Mouse (Mus musculus) layer of hippocampus, postnatal 25 days (tissue): ENCODE measurements around the gene Prcp. TPM values are rescaled to one million over a fixed set of nuclear protein-coding genes. Genes with fewer than 3 reads are reported as not detected.

Source experiments
- DNase-seq, 2 experiments: peaks; one replicate each; pipeline ENCODE4 v3.0.0; 2022; ENCODE audit warnings: mixed read lengths in 2 of 2, low spot score in 1 of 2; ENCODE audit errors: extremely low spot score in 1 of 2
- total RNA-seq, 2 experiments: library from RNA; stranded (reverse); gene quantifications; 2 replicates each; pipeline ENCODE4 v1.2.3; 2021

Prcp gene
- 1 to 10 TPM; 7.3 to 9.8 TPM for total RNA-seq

- DNase-seq = peak; percentile 96 to 98
Observed at GRCm38 (mm10) chr7:92874116-92874675, at the start of gene Prcp, which contains the start of gene Ddias. Gene Prcp (plus strand): TSS chr7:92874470. Gene Ddias (minus strand): TSS chr7:92874247.

GRCm38 (mm10) chr7:92826248-92826647 lies 48.0 kb upstream of the Prcp start:
- DNase-seq = no peak

DNA sequence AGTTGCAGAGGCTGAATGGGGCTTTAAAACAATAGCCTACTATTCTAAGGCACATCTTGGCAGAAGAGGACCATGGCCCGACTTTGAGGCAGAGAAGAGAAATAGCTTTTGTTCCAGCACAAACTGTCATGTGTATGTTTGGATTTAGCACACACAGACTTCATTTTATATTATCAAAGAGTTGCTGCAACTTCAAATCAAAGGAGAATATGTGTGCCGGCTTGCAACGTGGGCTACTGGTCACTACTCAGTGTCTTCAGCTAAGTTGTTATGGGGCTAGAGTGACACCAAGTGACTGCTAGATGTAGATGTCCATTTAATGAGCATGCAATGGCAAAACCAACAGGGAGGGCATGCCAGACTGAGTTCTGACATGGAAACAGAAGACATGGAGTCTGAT lies 46.3 kb upstream of the Prcp start:
- DNase-seq = no peak

DNA sequence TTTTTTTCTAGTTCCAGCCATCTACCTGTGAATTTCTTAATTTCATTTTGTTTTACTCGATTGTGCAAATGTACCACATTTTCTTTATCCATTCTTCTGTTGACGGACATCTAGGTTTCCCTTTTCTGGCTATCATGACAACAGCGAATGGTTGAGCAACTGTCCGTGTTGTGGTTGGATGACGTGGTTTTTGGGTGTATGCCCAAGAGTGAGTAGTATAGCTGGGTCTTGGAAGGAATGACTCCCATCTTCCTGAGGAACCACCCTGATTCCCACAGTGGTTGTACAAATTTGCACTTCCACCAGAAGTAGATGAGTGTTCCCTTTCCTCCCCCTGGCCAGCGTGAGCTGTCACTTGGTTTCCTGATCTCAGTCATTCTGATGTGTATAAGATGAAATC lies 41.9 kb upstream of the Prcp start:
- no peak for DNase-seq

DNA sequence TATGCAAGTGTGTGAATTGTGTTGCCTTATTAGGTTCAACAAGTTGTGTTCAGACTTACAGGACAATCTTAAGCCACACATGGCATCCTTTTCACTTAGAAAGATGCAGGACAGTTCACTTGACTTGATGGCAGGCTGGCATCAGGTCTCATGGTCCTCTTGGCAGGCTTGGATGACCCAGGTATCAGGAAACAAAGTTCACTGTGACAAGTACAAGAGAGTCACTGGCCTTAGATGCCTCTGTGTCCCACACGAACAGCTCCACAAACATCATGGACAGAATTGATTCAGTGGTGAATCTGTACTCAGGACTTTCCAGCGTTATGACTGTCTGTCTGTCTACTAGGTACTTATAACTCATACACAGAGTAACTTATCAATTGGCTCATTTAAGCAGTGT lies 39.9 kb upstream of the Prcp start:
- no peak for DNase-seq

DNA sequence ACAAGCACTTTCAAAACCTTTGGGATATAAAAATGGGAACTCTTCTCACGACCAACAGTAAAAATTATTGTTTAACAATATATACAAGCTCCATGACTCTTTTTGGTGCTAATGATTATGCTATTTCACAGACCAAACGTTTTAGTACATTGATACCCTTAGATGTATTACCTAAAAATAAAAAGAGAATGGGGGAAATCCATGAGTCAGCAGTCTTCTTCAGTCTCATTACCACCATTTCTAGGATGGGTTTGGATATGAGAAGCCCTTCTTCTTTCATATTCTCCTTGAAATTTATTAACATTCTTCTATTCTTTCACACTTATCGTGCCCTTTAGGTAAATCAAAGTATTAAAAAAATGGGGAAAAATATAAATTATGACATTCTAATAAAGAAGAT lies 37.8 kb upstream of the Prcp start:
- DNase-seq = no peak

DNA sequence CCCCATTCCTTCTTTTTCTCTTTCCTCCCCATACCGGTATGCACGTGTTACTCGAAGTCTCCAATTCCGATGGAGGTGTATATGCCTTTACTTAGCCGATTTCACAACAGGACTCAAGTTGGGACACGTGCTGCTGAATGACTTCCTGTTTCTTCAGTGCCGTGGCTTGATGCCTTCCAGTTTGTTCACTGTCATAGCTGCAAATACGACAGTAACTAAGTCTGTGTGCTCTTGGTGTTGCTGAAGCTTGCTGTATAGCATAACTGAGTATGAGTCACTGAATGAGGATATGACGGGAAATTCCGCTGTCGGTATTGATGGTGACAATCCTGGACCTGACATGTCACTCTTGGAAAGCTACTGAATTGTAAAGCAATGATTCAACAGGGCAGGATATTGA lies 37.0 kb upstream of the Prcp start:
- no peak for DNase-seq

- DNase-seq = no peak
Observed at GRCm38 (mm10) chr7:92837907-92838306, 36.4 kb upstream of the Prcp start.

DNA sequence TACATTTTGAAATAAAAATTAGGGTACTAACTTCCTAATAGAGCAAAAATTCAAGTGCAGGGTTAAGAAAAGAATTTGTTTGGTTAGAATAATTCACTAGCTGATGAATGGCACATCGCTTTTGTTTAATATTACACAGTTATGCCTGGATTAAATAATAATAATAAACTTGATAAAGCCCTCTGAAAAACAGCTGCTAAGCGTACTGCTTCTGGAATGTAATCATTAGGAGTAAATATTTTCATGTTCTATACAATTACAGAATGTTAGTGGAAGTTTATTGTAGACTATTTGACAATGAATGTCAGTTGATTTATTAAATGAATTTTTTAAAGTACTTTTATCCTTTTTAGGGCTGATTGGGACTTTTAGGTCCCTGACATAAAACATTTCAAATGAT lies 32.0 kb upstream of the Prcp start:
- DNase-seq = no peak

DNA sequence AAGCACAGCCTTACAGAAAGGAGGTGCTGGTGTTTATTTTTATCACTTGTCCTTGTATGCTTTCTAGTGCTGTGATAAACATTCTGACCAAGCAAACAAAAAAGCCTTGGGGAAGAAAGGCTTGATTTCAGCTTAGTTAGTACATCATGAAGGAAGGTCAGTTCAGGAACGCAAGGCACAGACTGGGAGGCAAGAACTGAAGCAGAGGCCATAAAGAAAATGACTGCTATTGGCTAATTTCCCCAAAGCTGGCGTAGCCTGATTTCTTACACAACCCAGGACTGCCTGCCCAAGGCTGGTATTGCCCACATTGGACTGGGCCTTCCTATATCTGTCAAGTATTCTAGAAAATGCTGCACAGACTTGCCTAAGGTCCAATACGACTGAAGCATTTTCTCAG lies 26.0 kb upstream of the Prcp start:
- no peak for DNase-seq

DNA sequence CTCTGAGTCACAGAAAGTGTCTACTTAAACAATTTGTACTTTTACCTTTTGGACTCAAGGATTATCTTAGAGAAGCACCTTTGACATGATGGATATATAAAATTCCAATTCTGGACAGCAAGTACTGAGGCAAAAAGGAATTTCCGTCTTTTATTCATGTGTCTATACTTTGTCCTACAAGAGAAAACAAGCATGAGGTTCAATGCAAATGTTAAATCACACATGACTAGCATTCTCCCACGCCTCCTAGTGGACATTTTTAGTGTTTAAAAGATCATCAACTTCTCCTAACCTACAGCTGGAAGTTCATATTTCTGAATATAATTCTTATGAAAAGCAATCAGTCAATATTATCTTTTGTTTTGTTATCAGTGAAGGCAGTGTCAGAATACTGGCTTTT lies 7.7 kb upstream of the Prcp start:
- no peak for DNase-seq

GRCm38 (mm10) chr7:92870161-92870560 lies 4.1 kb upstream of the Prcp start:
- no peak for DNase-seq

DNA sequence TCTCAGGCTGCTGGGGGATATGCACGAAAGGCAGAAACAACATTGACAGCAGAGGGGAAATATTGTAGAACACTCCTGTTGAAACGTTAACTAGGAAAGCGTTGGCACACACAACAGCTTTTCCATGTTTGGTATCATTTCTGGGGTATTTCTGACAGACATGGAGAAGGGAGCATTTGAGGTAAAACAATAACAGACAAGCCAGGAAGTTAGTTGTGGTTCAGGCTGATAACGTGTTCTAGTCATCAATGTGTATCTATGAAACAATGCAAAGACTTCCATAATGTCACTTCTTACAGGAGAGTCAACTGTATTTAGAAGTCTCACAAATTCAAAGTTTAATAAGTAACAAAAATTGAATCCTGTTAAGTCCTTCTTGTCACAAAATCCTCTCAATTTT lies 2.7 kb upstream of the Prcp start:
- no peak for DNase-seq

DNA sequence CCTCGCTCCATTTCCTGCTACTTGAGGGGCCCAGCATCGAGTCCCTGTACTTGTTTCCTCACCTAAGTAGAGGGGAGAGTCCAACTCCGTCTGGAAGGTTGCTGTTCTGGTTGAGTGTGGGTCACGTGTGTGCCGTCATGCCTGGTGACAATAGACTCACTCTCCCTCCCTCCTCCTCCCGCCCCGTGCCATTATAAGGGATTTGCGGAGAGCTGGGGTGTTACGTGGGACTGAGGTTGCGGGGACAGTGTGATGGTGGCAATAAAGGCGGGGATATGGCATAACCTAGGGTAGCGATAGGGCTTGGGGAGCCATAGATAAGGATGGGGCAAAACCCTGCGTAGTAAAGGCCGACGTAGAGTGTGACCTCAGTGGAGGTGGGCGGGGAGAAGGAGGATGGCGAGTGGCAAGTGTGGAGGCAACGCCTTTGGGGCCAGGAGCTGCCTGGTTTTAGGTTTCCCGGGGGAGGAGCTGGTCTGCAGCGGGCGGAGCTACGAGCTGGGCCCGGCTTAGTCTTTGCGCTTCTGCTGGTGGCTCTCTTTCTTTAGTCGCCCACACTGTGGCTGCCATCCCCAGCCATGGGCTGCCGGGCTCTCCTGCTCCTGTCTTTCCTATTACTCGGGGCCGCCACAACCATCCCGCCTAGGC lies 615 bp downstream of the Prcp start:
- DNase-seq = peak; percentile 68 to 81

- DNase-seq = no peak
Observed at GRCm38 (mm10) chr7:92876066-92876465, 1.8 kb downstream of the Prcp start.

DNA sequence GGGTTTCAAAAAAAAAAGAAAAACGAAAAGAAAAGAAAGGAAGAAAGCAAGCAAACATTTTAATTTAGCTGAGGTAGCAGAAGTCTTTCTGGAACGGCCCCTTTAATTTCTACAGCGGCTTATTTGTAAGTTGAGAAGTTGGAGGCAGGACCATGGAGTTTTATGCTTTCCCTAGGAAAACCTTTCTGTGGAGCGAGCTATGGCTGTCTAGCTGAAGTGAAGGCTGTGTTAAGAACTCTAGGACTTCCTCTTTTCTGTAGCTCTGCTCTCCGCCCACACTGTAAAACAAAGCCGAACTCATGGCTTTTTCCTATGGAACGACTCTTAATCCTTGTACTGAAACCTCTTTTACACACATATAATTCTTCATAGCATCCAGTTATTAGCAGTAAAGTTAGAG lies 2.3 kb downstream of the Prcp start:
- DNase-seq = no peak

- no peak for DNase-seq
Observed at GRCm38 (mm10) chr7:92878575-92879285, 4.5 kb downstream of the Prcp start.

DNA sequence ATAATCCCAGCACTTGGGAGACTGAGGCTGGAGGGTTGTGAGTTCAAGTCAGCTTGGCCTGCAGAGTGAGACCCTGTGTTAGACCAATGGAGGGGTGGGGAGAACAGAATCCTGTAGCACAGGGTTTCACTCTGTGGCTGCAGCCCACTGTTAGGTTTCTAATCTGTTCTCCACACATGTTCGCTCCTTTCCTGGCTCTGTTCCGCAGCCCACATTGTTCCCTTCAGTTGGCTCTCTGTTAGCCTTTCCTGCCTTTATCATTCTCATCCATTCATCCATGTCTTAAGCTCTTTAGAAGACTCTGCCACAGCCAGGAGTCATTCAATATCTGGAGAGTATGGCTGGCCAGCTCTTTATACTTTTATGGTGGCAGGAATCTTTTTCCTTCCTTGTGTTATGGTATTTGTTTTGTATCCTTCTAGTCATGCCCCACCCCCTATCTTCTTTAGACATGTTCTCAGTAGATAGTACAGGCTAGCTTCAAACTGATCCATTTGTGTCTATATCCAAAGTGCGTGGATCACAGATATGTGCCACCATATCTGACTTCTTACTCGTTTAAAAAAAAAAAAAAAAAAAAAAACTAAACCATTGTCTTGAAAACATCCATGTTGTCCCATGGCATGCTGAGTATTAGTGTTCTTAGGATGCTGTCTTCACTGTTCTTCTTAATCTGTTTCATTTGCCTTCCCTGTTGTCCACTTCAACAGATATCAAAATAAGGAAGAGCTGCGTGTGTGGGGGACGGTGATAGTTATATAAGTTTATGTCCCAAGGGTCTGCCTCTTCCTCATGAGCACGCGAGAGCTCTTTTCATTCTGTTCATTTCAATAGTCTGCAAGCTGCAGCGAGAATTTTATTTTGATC lies 9.8 kb downstream of the Prcp start:
- no peak for DNase-seq

DNA sequence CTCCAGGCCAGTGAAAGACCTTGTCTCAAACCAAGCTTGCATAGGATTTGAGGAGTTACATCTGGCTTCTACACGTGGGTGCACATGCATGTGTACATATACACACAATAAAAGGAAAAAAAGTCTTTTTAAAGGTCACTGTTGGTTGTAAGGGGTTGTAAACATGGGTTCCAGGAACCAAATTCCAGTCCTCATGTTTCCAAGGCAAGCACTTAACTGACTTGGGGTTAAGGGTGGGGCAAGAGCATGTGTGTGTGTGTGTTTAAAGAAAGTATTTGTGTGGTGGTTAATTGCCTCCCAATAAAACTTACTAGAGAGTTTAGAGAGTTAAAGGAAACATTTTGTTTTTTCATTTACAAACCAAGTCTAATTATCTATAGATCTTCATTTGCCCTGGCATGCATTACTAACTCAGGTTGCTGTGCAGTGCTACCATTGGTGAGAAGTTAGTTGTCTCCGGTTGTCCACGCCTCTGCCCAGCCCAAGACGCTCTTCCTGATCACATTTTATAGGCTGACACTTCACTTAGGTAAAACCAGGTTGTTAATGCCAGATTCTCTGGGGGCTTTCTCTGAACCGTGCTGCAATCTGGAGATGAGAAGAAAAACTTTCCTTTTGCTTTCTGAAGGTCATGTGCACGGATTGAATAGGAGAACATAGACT lies 10.9 kb downstream of the Prcp start:
- no peak for DNase-seq

- DNase-seq = no peak
Observed at GRCm38 (mm10) chr7:92886801-92887200, 12.5 kb downstream of the Prcp start.

DNA sequence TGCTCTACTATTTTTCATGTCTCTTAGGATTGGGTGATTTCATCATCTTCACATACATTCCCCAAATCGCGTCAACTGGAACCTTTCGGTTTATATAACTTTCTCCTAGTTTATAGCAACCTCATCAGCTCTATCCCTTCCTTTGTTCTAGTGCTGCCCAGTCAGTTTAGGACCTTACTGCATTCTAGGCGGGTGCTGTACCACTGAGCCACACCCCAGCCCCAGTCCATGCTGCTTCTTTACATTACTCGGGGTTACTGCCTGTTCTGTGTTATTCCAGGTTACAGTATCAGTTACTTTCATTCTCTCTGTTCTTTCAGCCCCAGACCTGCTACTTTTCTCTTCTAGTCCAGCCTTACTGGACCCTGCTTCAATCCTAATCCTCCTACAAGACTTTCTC lies 13.0 kb downstream of the Prcp start:
- no peak for DNase-seq
